Comparison of ENCODE assay signal across 21 mouse cellular contexts in genomic region chr3:143193263-143193970, GRCm38 (mm10).
DNase-seq lines count a peak whose midpoint lies in the region; ATAC-seq lines count a peak whose summit lies in the region.
"Had no signal": no experiment of that assay in that cellular context is flagged by ENCODE, and none has a peak within 500 bp of the region (broad histone marks: within the 10 kb centered on the region; RNA-seq: fewer than 3 reads in every experiment).

No protein-coding gene starts in this region.

- ATAC-seq in kidney, embryonic 14.5 days (ENCODE audit: low FRiP score, low TSS enrichment): peak; percentile 97
- ATAC-seq in neural tube, embryonic 13.5 days (ENCODE audit: low read depth): peak; percentile 59; the same call in 1 of the 2 replicates
- no peak for ATAC-seq in neural tube, embryonic 15.5 days (ENCODE audit: low FRiP score)
- no peak for ATAC-seq in forebrain, embryonic 15.5 days (replicated peaks)
- ATAC-seq: forebrain, postnatal 0 days; hindbrain, postnatal 0 days had no signal

- no peak overlapping the region for H3K4me2 ChIP-seq in kidney, embryonic 14.5 days (replicated peaks; ENCODE audit: low read depth, low read length)
- no peak overlapping the region for H3K4me2 ChIP-seq in neural tube, embryonic 13.5 days
- H3K4me2 ChIP-seq in neural tube, embryonic 15.5 days: no peak overlapping the region
- H3K4me2 ChIP-seq in forebrain, embryonic 15.5 days (replicated peaks): no peak overlapping the region
- H3K4me2 ChIP-seq: embryonic facial prominence, embryonic 13.5 days; forebrain, embryonic 12.5 days; heart, embryonic 11.5 days; heart, embryonic 15.5 days had no signal

- no peaks in the 10 kb centered on the region for H3K36me3 ChIP-seq in kidney, embryonic 14.5 days (ENCODE audit: control insufficient read depth, insufficient read depth, low read length)
- H3K36me3 ChIP-seq in neural tube, embryonic 13.5 days: no peaks in the 10 kb centered on the region
- H3K36me3 ChIP-seq in neural tube, embryonic 15.5 days: no peaks in the 10 kb centered on the region
- no peaks in the 10 kb centered on the region for H3K36me3 ChIP-seq in forebrain, embryonic 15.5 days
- H3K36me3 ChIP-seq: embryonic facial prominence, embryonic 13.5 days; forebrain, embryonic 12.5 days; heart, embryonic 15.5 days had no signal

- no peak overlapping the region for H3K4me3 ChIP-seq in kidney, embryonic 14.5 days (ENCODE audit: low read length)
- no peak overlapping the region for H3K4me3 ChIP-seq in neural tube, embryonic 13.5 days
- no peak overlapping the region for H3K4me3 ChIP-seq in neural tube, embryonic 15.5 days (replicated peaks)
- no peak overlapping the region for H3K4me3 ChIP-seq in forebrain, embryonic 15.5 days
- H3K4me3 ChIP-seq: embryonic facial prominence, embryonic 13.5 days; forebrain, embryonic 12.5 days; heart, adult 2 months; heart, embryonic 15.5 days had no signal

- H3K27me3 ChIP-seq in kidney, embryonic 14.5 days (ENCODE audit: control insufficient read depth, insufficient read depth, low read length): no peaks in the 10 kb centered on the region
- H3K27me3 ChIP-seq in neural tube, embryonic 13.5 days: no peaks in the 10 kb centered on the region
- no peaks in the 10 kb centered on the region for H3K27me3 ChIP-seq in neural tube, embryonic 15.5 days (replicated peaks)
- H3K27me3 ChIP-seq in forebrain, embryonic 15.5 days: no peaks in the 10 kb centered on the region
- H3K27me3 ChIP-seq: CH12.LX; embryonic facial prominence, embryonic 13.5 days; forebrain, embryonic 12.5 days; heart, embryonic 15.5 days had no signal

- no peaks in the 10 kb centered on the region for H3K4me1 ChIP-seq in kidney, embryonic 14.5 days (ENCODE audit: control insufficient read depth, insufficient read depth, low read length)
- no peaks in the 10 kb centered on the region for H3K4me1 ChIP-seq in neural tube, embryonic 13.5 days (replicated peaks)
- H3K4me1 ChIP-seq in neural tube, embryonic 15.5 days: no peaks in the 10 kb centered on the region
- H3K4me1 ChIP-seq in forebrain, embryonic 15.5 days: no peaks in the 10 kb centered on the region
- H3K4me1 ChIP-seq: embryonic facial prominence, embryonic 13.5 days; forebrain, embryonic 12.5 days; heart, embryonic 15.5 days had no signal

- DNase-seq in kidney, postnatal 36 days: no peak
- DNase-seq in kidney, postnatal 4 days: peak; percentile 9 to 25
- no peak for DNase-seq in kidney, adult 18-20 months
- DNase-seq: adrenal gland, adult 8-10 months; cerebellum, adult 11 months; cerebellum, adult 8-10 months; cerebellum, postnatal 14 days; forebrain, postnatal 0 days; gastrocnemius, postnatal 14 days; heart, adult 2 months; heart, postnatal 14 days had no signal

- H3K9me3 ChIP-seq in kidney, embryonic 14.5 days (ENCODE audit: control insufficient read depth, low read length): no peaks in the 10 kb centered on the region
- no peaks in the 10 kb centered on the region for H3K9me3 ChIP-seq in neural tube, embryonic 13.5 days
- H3K9me3 ChIP-seq in neural tube, embryonic 15.5 days (replicated peaks): no peaks in the 10 kb centered on the region
- H3K9me3 ChIP-seq in forebrain, embryonic 15.5 days: no peaks in the 10 kb centered on the region
- H3K9me3 ChIP-seq: embryonic facial prominence, embryonic 13.5 days; forebrain, embryonic 12.5 days; heart, embryonic 15.5 days had no signal

- H3K27ac ChIP-seq in kidney, embryonic 14.5 days (ENCODE audit: low read depth, low read length): no peak overlapping the region
- no peak overlapping the region for H3K27ac ChIP-seq in neural tube, embryonic 13.5 days (replicated peaks)
- no peak overlapping the region for H3K27ac ChIP-seq in neural tube, embryonic 15.5 days (replicated peaks)
- H3K27ac ChIP-seq in forebrain, embryonic 15.5 days (replicated peaks): no peak overlapping the region
- H3K27ac ChIP-seq: embryonic facial prominence, embryonic 13.5 days; forebrain, embryonic 12.5 days; heart, adult 2 months; heart, embryonic 15.5 days; hindbrain, postnatal 0 days had no signal

- WGBS in kidney, embryonic 14.5 days: 17% methylated on average over 6 of the region's 6 CpGs
- 67% methylated on average over 6 of the region's 6 CpGs for WGBS in neural tube, embryonic 13.5 days
- 66% methylated on average over 6 of the region's 6 CpGs for WGBS in neural tube, embryonic 15.5 days
- WGBS in forebrain, embryonic 15.5 days: 83% methylated on average over 6 of the region's 6 CpGs

- no peak overlapping the region for H3K9ac ChIP-seq in kidney, embryonic 14.5 days (ENCODE audit: low read depth, low read length)
- H3K9ac ChIP-seq in neural tube, embryonic 13.5 days: no peak overlapping the region
- no peak overlapping the region for H3K9ac ChIP-seq in neural tube, embryonic 15.5 days (replicated peaks)
- no peak overlapping the region for H3K9ac ChIP-seq in forebrain, embryonic 15.5 days (replicated peaks)
- H3K9ac ChIP-seq: embryonic facial prominence, embryonic 13.5 days; forebrain, embryonic 12.5 days; forebrain, postnatal 0 days; heart, embryonic 15.5 days had no signal

Comparison
In these comparisons a context has a peak if more than half of its experiments do, and no peak if none do; other contexts are left out.
1. ATAC-seq: peak in kidney, embryonic 14.5 days (single experiment) and neural tube, embryonic 13.5 days (single experiment); none in neural tube, embryonic 15.5 days (single experiment) and forebrain, embryonic 15.5 days (single experiment).
2. DNase-seq: peak in kidney, postnatal 4 days (2 of 2); none in kidney, postnatal 36 days (0 of 2) and kidney, adult 18-20 months (single experiment).